Mouse (Mus musculus) spleen, adult 2 months (tissue): ENCODE measurements around the gene Ifi27l2b. TPM values are rescaled to one million over a fixed set of nuclear protein-coding genes. Genes with fewer than 3 reads are reported as not detected.

Experiments used
- DNase-seq, 2 experiments: peaks; one replicate each; pipeline versions ENCODE4 v3.0.0 to v3.0.0-alpha.2; 2012 to 2021; ENCODE audit warnings: low spot score in 2 of 2, low read depth in 1 of 2
- H3K27ac ChIP-seq: fragments of 200-500 bp; 2 replicates; pipeline ENCODE4 v1.5.1; 2012; ENCODE audit warnings: low read length, inconsistent platforms; ENCODE audit not compliant: insufficient read depth
- H3K27me3 ChIP-seq: fragments of 200-500 bp; 2 replicates; pipeline ENCODE4 v1.6.1; 2012; ENCODE audit warnings: mild to moderate bottlenecking, moderate library complexity, low read length, inconsistent platforms; ENCODE audit not compliant: control insufficient read depth, insufficient read depth
- H3K36me3 ChIP-seq: fragments of 200-500 bp; 2 replicates; pipeline ENCODE4 v1.6.1; 2012; ENCODE audit warnings: mild to moderate bottlenecking, low read length, inconsistent platforms; ENCODE audit not compliant: control insufficient read depth, insufficient read depth
- H3K4me1 ChIP-seq: fragments of 200-500 bp; 2 replicates; pipeline ENCODE4 v1.6.1; 2011; ENCODE audit warnings: inconsistent platforms; ENCODE audit not compliant: control insufficient read depth, insufficient read depth, insufficient read length
- H3K4me3 ChIP-seq: fragments of 200-500 bp; 2 replicates; pipeline ENCODE4 v1.5.1; 2011; ENCODE audit warnings: mild to moderate bottlenecking, inconsistent platforms; ENCODE audit not compliant: insufficient read depth, insufficient read length; ENCODE audit errors: extremely low read depth
- CTCF ChIP-seq: fragments of 200-500 bp; IDR thresholded peaks from 2 replicates; pipeline ENCODE4 v1.5.1; 2011; ENCODE audit warnings: mild to moderate bottlenecking, inconsistent platforms; ENCODE audit not compliant: insufficient read depth, insufficient read length, insufficient replicate concordance; ENCODE audit errors: extremely low read depth
- POLR2A ChIP-seq: fragments of 200-500 bp; IDR thresholded peaks from 2 replicates; pipeline ENCODE4 v1.6.1; 2011; ENCODE audit warnings: low read depth, low read length, inconsistent platforms
- WGBS: fragments of 180-500 bp; shearing (Covaris S2); methylation state at CpG from one replicate; pipeline ENCODE4 v1.1.7; 2018; 5-methylcytosine and 5-hydroxymethylcytosine counted together
- polyA plus RNA-seq: library from polyadenylated mRNA; depleted of rRNA; stranded (reverse); fragments of >200 nt; gene quantifications from 2 replicates; pipeline ENCODE4 v1.2.3, GENCODE M21; 2012; rRNA removed

Gene Ifi27l2b
- polyA plus RNA-seq, result 0.07 and 0.08 TPM in 2 replicates

- no peaks in the 10 kb centered on the region for H3K36me3 ChIP-seq
- no peaks in the 10 kb centered on the region for H3K27me3 ChIP-seq
- DNase-seq, result no peak
- no peak for TF ChIP-seq POLR2A
- no peak for TF ChIP-seq CTCF
- no peak within 1 kb of the TSS for H3K4me3 ChIP-seq
- H3K27ac ChIP-seq, result no peak within 1 kb of the TSS
- 63% methylated on average over 3 of the region's 3 CpGs for WGBS
- H3K4me1 ChIP-seq, result no peaks in the 10 kb centered on the region
These were observed at the start of gene Ifi27l2b for GRCm38 (mm10) chr12:103457140-103457539. TSS of gene Ifi27l2b (minus strand) at chr12:103457223.

DNA sequence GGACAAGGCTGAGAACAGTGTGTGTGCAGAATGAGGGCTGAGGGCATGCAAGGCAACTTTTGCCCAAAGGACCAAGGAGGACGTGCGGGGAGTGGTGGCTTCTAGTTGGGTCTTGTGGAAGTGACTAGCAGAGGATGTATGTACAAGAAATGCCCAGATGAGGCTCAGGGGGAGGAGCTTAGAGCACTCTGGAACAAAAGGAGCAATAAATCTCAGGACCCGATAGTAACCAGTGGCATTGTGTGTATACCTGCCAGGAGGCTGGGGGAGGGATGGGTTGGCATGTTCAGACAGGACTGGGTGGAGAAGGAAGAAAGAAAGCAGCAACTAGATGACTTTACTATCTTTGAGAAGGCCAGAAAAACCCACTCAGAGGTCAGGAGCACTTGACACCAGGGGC, 47.4 kb upstream of the Ifi27l2b start:
- WGBS, result 68% methylated on average over 3 of the region's 3 CpGs
- no peak for DNase-seq
- no peaks in the 10 kb centered on the region for H3K36me3 ChIP-seq
- no peak overlapping the region for H3K27ac ChIP-seq
- TF ChIP-seq POLR2A (no peak), CTCF (no peak)
- H3K4me1 ChIP-seq, result no peaks in the 10 kb centered on the region
- H3K4me3 ChIP-seq, result no peak overlapping the region
- no peaks in the 10 kb centered on the region for H3K27me3 ChIP-seq

DNA sequence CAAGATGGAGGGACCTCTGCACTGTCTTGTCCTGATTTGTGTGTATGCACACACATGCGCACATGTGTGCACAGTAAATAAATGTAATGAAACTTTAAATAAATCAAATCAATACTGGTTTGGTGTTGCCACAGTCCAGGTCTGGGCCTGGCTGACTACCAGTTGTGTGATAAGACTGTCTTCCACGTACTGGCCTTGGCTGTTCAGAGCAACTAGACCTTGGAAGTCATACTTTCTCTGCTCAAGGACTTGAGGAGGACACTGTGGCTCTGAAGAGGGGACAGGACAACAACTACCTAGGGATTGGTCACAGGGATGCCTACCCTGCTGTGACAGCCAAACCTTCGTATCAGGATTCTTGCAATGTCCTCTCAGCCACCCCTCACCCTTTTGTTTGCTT, 46.3 kb upstream of the Ifi27l2b start:
- no peak overlapping the region for H3K27ac ChIP-seq
- H3K4me1 ChIP-seq, result no peaks in the 10 kb centered on the region
- WGBS, result 82% methylated on average over 3 of the region's 3 CpGs
- H3K27me3 ChIP-seq, result no peaks in the 10 kb centered on the region
- no peak for TF ChIP-seq POLR2A
- no peak for TF ChIP-seq CTCF
- H3K4me3 ChIP-seq, result no peak overlapping the region
- H3K36me3 ChIP-seq, result no peaks in the 10 kb centered on the region
- no peak for DNase-seq

- Histone ChIP-seq H3K36me3 (no peaks in the 10 kb centered on the region), H3K27me3 (no peaks in the 10 kb centered on the region), H3K27ac (no peak overlapping the region), H3K4me1 (no peaks in the 10 kb centered on the region), H3K4me3 (no peak overlapping the region)
- WGBS, result 71% methylated on average over 2 of the region's 2 CpGs
- DNase-seq, result no peak
- TF ChIP-seq CTCF (no peak), POLR2A (no peak)
These were observed 42.2 kb upstream of the Ifi27l2b start for GRCm38 (mm10) chr12:103499261-103499660.

DNA sequence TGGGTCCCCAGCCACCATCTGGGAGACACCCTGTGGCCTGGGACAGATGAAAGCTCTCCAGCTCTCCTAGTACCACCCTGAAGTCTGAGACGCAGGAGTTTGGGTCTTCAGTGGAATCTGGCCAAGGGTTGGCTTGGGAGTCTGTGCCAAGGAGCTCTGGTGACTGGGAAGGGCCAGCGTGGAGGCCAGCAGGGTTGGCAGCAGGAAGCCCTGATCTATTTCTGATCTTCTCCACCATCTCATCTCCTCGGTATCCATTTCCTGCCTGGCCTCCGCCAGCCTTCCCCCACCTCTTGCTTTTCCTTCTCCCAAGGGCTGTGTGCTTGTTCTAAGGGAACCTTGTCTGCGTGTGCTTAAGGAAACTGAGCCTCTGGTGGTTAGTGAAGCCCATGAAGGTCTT, 41.7 kb upstream of the Ifi27l2b start:
- no peak overlapping the region for H3K27ac ChIP-seq
- no peak for TF ChIP-seq CTCF
- no peak for TF ChIP-seq POLR2A
- H3K4me1 ChIP-seq, result no peaks in the 10 kb centered on the region
- H3K27me3 ChIP-seq, result no peaks in the 10 kb centered on the region
- WGBS, result 49% methylated on average over 5 of the region's 5 CpGs
- DNase-seq, result no peak
- H3K4me3 ChIP-seq, result no peak overlapping the region
- no peaks in the 10 kb centered on the region for H3K36me3 ChIP-seq

GRCm38 (mm10) chr12:103494486-103494885, 37.5 kb upstream of the Ifi27l2b start:
- Histone ChIP-seq H3K27ac (no peak overlapping the region), H3K4me1 (no peaks in the 10 kb centered on the region), H3K36me3 (no peaks in the 10 kb centered on the region), H3K27me3 (no peaks in the 10 kb centered on the region), H3K4me3 (no peak overlapping the region)
- TF ChIP-seq CTCF (peak; percentile 75; the same call in 1 of the 2 replicates), POLR2A (no peak)
- DNase-seq, result peak; percentile 18 to 50
- 19% methylated on average over 6 of the region's 6 CpGs for WGBS

DNA sequence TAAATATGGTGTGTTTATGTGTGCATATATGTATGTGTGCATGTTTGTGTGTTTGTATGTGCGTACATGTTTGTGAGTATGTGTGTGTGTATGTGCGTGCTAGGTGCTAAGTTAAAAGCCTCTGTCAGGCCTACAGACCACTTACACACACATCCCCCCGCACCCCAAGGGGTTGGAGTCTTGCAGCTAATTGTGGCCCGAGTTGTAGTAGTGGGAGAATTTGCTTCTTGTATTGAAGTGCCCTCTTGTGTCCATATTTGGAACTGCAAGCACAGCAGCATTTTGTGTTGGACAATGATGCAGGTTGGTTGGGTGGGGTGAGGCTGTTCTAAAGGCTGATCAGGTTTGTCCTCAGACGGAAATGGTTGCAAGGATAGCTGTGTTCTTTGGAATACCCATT, 35.7 kb upstream of the Ifi27l2b start:
- Histone ChIP-seq H3K4me1 (no peaks in the 10 kb centered on the region), H3K27ac (no peak overlapping the region), H3K4me3 (no peak overlapping the region), H3K36me3 (no peaks in the 10 kb centered on the region), H3K27me3 (no peaks in the 10 kb centered on the region)
- peak; percentile 61 to 63 for DNase-seq
- WGBS, result 32% methylated on average over 5 of the region's 5 CpGs
- no peak for TF ChIP-seq POLR2A
- peak; percentile 67; the same call in 1 of the 2 replicates for TF ChIP-seq CTCF
